Mouse (Mus musculus): ENCODE measurements around the gene Pcdh20. TPM values are rescaled to one million over a fixed set of nuclear protein-coding genes. Genes with fewer than 3 reads are reported as not detected.

Gene Pcdh20
- not detected for polyA plus RNA-seq (2014; fragmentation: Illumina TruSeq; extraction: RNeasy Lipid Tissue Mini Kit (QIAGEN cat#74804); ENCODE audit: low read depth, low replicate concordance)

GRCm38 (mm10) chr14:88470495-88471434 is at the start of gene Pcdh20:
Pcdh20 (minus strand) TSS chr14:88471396.

